Mouse (Mus musculus) CH12.LX (cell line): Measurements from ENCODE around the gene Atg5. TPM values are rescaled to one million over a fixed set of nuclear protein-coding genes. Genes with fewer than 3 reads are reported as not detected.
A peak's percentile ranks its signal among the peaks of the same experiment; 100 is the strongest.

ENCODE experiments used
- DNase-seq: peaks from one replicate; pipeline ENCODE4 v3.0.0-alpha.2; 2013; ENCODE audit errors: extremely low read depth
- H3K27ac ChIP-seq: 2 replicates; pipeline ENCODE4 v1.5.1; 2012; ENCODE audit warnings: low read depth, mild to moderate bottlenecking, control low read depth, moderate library complexity; ENCODE audit not compliant: insufficient read depth
- H3K27me3 ChIP-seq: replicated peaks from 2 replicates; pipeline ENCODE3; 2012; ENCODE audit warnings: inconsistent platforms
- H3K36me3 ChIP-seq, 2 experiments: replicated peaks in 1 of 2; 2 replicates each; pipeline versions ENCODE3 to v1.6.1; 2012; ENCODE audit warnings: inconsistent platforms in 1 of 2, low read length in 1 of 2, mild to moderate bottlenecking in 1 of 2, mixed read lengths in 1 of 2, moderate library complexity in 1 of 2; ENCODE audit not compliant: control insufficient read depth in 1 of 2, insufficient read depth in 1 of 2
- H3K4me1 ChIP-seq, 2 experiments: 2 replicates each; pipeline ENCODE4 v1.6.1; 2012; ENCODE audit warnings: inconsistent platforms in 1 of 2, moderate library complexity in 1 of 2; ENCODE audit not compliant: insufficient read depth in 2 of 2, control insufficient read depth in 1 of 2
- H3K4me2 ChIP-seq: 2 replicates; pipeline ENCODE4 v1.6.1; 2012; ENCODE audit warnings: low read depth, mild to moderate bottlenecking, control low read depth; ENCODE audit not compliant: poor library complexity, insufficient read depth, severe bottlenecking
- H3K4me3 ChIP-seq, 3 experiments: fragments of 150-350 bp in 1 of 3; sonication (generic) in 1 of 3; replicated peaks in 1 of 3; 2 replicates each; pipeline versions ENCODE3 to v1.5.1; 2011 to 2012; ENCODE audit warnings: low read depth in 2 of 3, low read length in 2 of 3, mild to moderate bottlenecking in 2 of 3, moderate library complexity in 2 of 3, control low read depth in 1 of 3, improper control_type of control experiment in 1 of 3, inconsistent platforms in 1 of 3, mixed read lengths in 1 of 3; ENCODE audit not compliant: poor library complexity in 1 of 3
- H3K79me2 ChIP-seq: replicated peaks from 2 replicates; pipeline ENCODE4 v1.6.1; 2012; ENCODE audit warnings: mild to moderate bottlenecking, moderate library complexity; ENCODE audit not compliant: control insufficient read depth, poor library complexity, insufficient read depth, severe bottlenecking; ENCODE audit errors: extremely low read depth
- H3K9ac ChIP-seq: 2 replicates; pipeline ENCODE4 v1.6.1; 2012; ENCODE audit warnings: low read depth, mild to moderate bottlenecking, control low read depth, moderate library complexity; ENCODE audit not compliant: insufficient read depth
- H3K9me3 ChIP-seq: replicated peaks from 2 replicates; pipeline ENCODE3; 2012; ENCODE audit warnings: low read length, inconsistent platforms, mixed read lengths
- BHLHE40 ChIP-seq: IDR thresholded peaks from 2 replicates; pipeline ENCODE4 v1.6.1; 2011; ENCODE audit warnings: mild to moderate bottlenecking, low read depth, low read length, improper control_type of control experiment
- CHD1 ChIP-seq: IDR thresholded peaks from 2 replicates; pipeline ENCODE4 v1.6.1; 2012; ENCODE audit warnings: low read depth, low read length, improper control_type of control experiment, inconsistent platforms
- CHD2 ChIP-seq: IDR thresholded peaks from 2 replicates; pipeline ENCODE4 v1.6.1; 2011; ENCODE audit warnings: low read length, improper control_type of control experiment
- E2F4 ChIP-seq: IDR thresholded peaks from 2 replicates; pipeline ENCODE4 v1.6.1; 2011; ENCODE audit warnings: low read depth, low read length, improper control_type of control experiment; ENCODE audit not compliant: insufficient replicate concordance
- ELF1 ChIP-seq: IDR thresholded peaks from 2 replicates; pipeline ENCODE4 v1.6.1; 2014; ENCODE audit warnings: low read depth, mild to moderate bottlenecking, inconsistent platforms, low read length, improper control_type of control experiment
- HCFC1 ChIP-seq: IDR thresholded peaks from 2 replicates; pipeline ENCODE4 v1.6.1; 2012; ENCODE audit warnings: low read depth, mild to moderate bottlenecking, inconsistent platforms, low read length, improper control_type of control experiment
- IRF4 ChIP-seq: IDR thresholded peaks from 2 replicates; pipeline ENCODE4 v1.6.1; 2014; ENCODE audit warnings: low read depth, mild to moderate bottlenecking, inconsistent platforms, low read length, improper control_type of control experiment
- JUN ChIP-seq: IDR thresholded peaks from 2 replicates; pipeline ENCODE4 v1.6.1; 2011; ENCODE audit warnings: low read depth, mild to moderate bottlenecking, low read length, improper control_type of control experiment, moderate library complexity; ENCODE audit not compliant: insufficient read depth
- MAFK ChIP-seq: IDR thresholded peaks from 2 replicates; pipeline ENCODE4 v1.6.1; 2011; ENCODE audit warnings: low read length, improper control_type of control experiment; ENCODE audit not compliant: insufficient replicate concordance
- MAX ChIP-seq: IDR thresholded peaks from 2 replicates; pipeline ENCODE4 v1.6.1; 2011; ENCODE audit warnings: low read length, improper control_type of control experiment
- MAZ ChIP-seq: IDR thresholded peaks from 2 replicates; pipeline ENCODE4 v1.6.1; 2012; ENCODE audit warnings: low read depth, mild to moderate bottlenecking, inconsistent platforms, low read length, improper control_type of control experiment, moderate library complexity
- MXI1 ChIP-seq: IDR thresholded peaks from 2 replicates; pipeline ENCODE4 v1.6.1; 2011; ENCODE audit warnings: mild to moderate bottlenecking, low read depth, low read length, improper control_type of control experiment
- MYC ChIP-seq: IDR thresholded peaks from 2 replicates; pipeline ENCODE4 v1.6.1; 2011; ENCODE audit warnings: low read depth, mild to moderate bottlenecking, improper control_type of control experiment, low read length
- NELFE ChIP-seq: IDR thresholded peaks from 2 replicates; pipeline ENCODE4 v1.6.1; 2011; ENCODE audit warnings: low read depth, low read length, improper control_type of control experiment
- NRF1 ChIP-seq: IDR thresholded peaks from 2 replicates; pipeline ENCODE4 v1.6.1; 2014; ENCODE audit warnings: low read depth, mild to moderate bottlenecking, inconsistent platforms, low read length, improper control_type of control experiment, moderate library complexity
- POLR2A ChIP-seq: IDR thresholded peaks from 2 replicates; pipeline ENCODE4 v1.6.1; 2011; ENCODE audit warnings: low read depth, mild to moderate bottlenecking, improper control_type of control experiment, low read length
- TBP ChIP-seq: conservative IDR thresholded peaks from 2 replicates; pipeline ENCODE4 v1.6.1; 2011; ENCODE audit warnings: low read depth, low read length, improper control_type of control experiment
- USF1 ChIP-seq: IDR thresholded peaks from 2 replicates; pipeline ENCODE4 v1.6.1; 2014; ENCODE audit warnings: low read depth, mild to moderate bottlenecking, inconsistent platforms, low read length, improper control_type of control experiment
- USF2 ChIP-seq: conservative IDR thresholded peaks from 2 replicates; pipeline ENCODE4 v1.6.1; 2011; ENCODE audit warnings: low read depth, low read length, improper control_type of control experiment
- ZMIZ1 ChIP-seq: IDR thresholded peaks from 2 replicates; pipeline ENCODE4 v1.6.1; 2012; ENCODE audit warnings: low read depth, mild to moderate bottlenecking, inconsistent platforms, low read length, improper control_type of control experiment
- ZNF384 ChIP-seq: IDR thresholded peaks from 2 replicates; pipeline ENCODE4 v1.6.1; 2012; ENCODE audit warnings: low read depth, low read length, improper control_type of control experiment, inconsistent platforms
- dilution Hi-C: fragments of 300-500 bp; cut with MboI; formaldehyde crosslinking; loops from 2 replicates; pipeline ENCODE4 v1.14.3; 2020; ENCODE audit warnings: low sequenced_read_pairs; ENCODE audit not compliant: extremely low pct_unique_long_range_greater_than_20kb, extremely low pct_ligation_motif_present
- in situ Hi-C: fragments of 300-500 bp; cut with MboI; formaldehyde crosslinking; loops from 3 replicates; pipeline ENCODE4 v1.14.3; 2019; ENCODE audit warnings: low sequenced_read_pairs, low pct_ligation_motif_present, low pct_unique_long_range_greater_than_20kb, mixed read lengths
- polyA plus RNA-seq: library from polyadenylated mRNA; unstranded; fragments of >175 nt; gene quantifications from 2 replicates; pipeline ENCODE4 v1.2.1, GENCODE M21; 2012; ENCODE audit warnings: low read depth; ENCODE audit not compliant: insufficient read length
- total RNA-seq, 2 experiments: library from RNA; depleted of rRNA; stranded (reverse); fragments of 300-350 nt in 1 of 2; fragments of >200 nt in 1 of 2; gene quantifications; 2 replicates each; pipeline ENCODE4 v1.2.3; 2012 to 2014

Atg5 gene
- total and polyA plus RNA-seq, 3 experiments, result 15.6 to 47.5 (median 34.7) TPM

DNA sequence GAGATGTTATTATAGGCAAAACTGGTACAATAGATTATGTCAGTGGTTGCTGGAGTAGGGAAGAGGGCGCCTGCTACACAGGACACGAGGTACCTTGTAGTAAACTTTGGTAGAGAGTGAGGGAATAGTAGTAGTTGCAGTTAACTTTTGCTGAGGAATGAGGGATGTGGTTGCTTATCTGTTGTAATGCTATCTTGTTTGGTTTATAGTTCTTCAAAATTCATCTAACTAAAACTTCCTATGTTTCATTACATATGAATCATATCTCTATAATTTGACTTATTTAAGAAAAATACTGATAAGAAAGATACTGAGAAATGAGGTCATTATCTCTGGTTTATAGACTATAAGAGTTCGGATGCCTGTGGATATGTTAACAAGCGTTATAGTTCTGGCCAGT, 31.9 kb downstream of the Atg5 start:
- TF ChIP-seq USF2 (no peak), MAX (0 out of 2 replicates have a peak, but pooled peaks have one; percentile 17)
- dilution Hi-C loops, result no loop called here
- H3K9me3 ChIP-seq, result no peaks in the 10 kb centered on the region
- no peak overlapping the region for H3K4me3 ChIP-seq
- peak overlapping the region; percentile 0; the same call in 1 of the 2 replicates for H3K9ac ChIP-seq
- peak overlapping the region; percentile 48; the same call in 1 of the 2 replicates for H3K27ac ChIP-seq
- H3K4me1 ChIP-seq, result peaks cover 19 to 56% of the 10 kb centered on the region in 2 experiments
- no peaks in the 10 kb centered on the region; the same call in 1 of the 2 replicates for H3K79me2 ChIP-seq
- peak overlapping the region; percentile 33 for H3K4me2 ChIP-seq
- H3K36me3 ChIP-seq, result peaks cover 13 to 28% of the 10 kb centered on the region in 2 experiments
- in situ Hi-C loops, result loop anchor here (10.0 kb wide), 1 partner anchor 705 kb away; no protein-coding TSS in a partner anchor
- DNase-seq, result no peak
- no peaks in the 10 kb centered on the region for H3K27me3 ChIP-seq

DNA sequence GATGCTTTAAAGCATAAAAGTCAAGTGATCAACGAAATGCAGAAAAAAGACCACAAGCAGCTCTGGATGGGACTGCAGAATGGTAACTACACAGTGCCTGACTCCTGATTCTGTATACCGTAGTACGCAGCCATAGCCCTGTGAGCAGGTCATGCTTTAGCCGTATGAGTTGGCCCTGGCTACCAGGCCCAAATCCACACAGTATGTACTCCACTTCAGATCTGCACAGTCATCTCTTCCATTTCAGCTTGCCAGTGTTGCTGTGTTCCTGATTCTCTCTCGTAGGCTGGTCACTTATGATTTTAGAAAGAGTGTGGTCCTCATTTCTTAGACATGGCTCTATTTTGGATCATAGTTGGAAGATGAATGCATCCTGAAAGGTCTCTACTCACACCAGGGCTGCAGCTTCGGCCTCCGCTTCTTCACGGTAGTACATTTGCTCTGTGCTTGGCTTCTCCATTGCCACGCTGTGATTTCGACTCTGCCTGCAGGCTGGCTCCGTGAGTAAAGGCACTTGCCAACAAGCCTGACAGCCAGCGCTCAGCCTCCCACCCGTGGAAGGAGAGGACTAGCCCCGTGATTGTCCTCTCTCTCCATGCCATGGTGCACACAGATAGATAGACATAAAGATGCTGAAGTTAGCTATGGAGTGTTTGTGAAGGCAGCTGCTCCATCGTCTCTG, 35.6 kb downstream of the Atg5 start:
- Histone ChIP-seq H3K79me2 (no peaks in the 10 kb centered on the region; the same call in 1 of the 2 replicates), H3K4me2 (no peak overlapping the region), H3K4me3 (no peak overlapping the region)
- in situ Hi-C loops, result loop anchor here (10.0 kb wide), 1 partner anchor 701 kb away; no protein-coding TSS in a partner anchor
- no peak for TF ChIP-seq CHD2
- TF ChIP-seq BHLHE40, result no peak
- no peak for TF ChIP-seq E2F4
- no peak for TF ChIP-seq ZNF384
- no peak for TF ChIP-seq USF2
- no peak for TF ChIP-seq CHD1
- no peak for TF ChIP-seq JUN
- no peak for TF ChIP-seq ZMIZ1
- TF ChIP-seq POLR2A, result no peak
- no peak for TF ChIP-seq MAFK
- TF ChIP-seq MYC, result no peak
- no peak for TF ChIP-seq ELF1
- TF ChIP-seq USF1, result no peak
- no peak for TF ChIP-seq IRF4
- TF ChIP-seq NRF1, result no peak
- no peak for TF ChIP-seq HCFC1
- no peak for TF ChIP-seq TBP
- no peak for TF ChIP-seq MXI1
- TF ChIP-seq NELFE, result no peak
- no peak for TF ChIP-seq MAZ
- TF ChIP-seq, all 38 proteins: peak for 0
- Histone ChIP-seq H3K9me3 (no peaks in the 10 kb centered on the region), H3K4me1 (peaks cover 25 to 61% of the 10 kb centered on the region in 2 experiments), H3K36me3 (peaks cover 14 to 37% of the 10 kb centered on the region in 2 experiments), H3K27ac (no peak overlapping the region), H3K9ac (no peak overlapping the region), H3K27me3 (no peaks in the 10 kb centered on the region)
- dilution Hi-C loops, result no loop called here
- DNase-seq, result no peak
